Mouse (Mus musculus) megakaryocyte, embryonic 14.5 days (primary cell): ENCODE results near the gene Tmppe.

Experiments used
- FLI1 ChIP-seq: IDR thresholded peaks from 2 replicates; pipeline ENCODE4 v1.6.1; 2012; ENCODE audit warnings: low read length, inconsistent platforms, mixed read lengths
- GATA1 ChIP-seq: IDR thresholded peaks from 3 replicates; pipeline ENCODE4 v1.6.1; 2012; ENCODE audit warnings: mixed read lengths, low read length, inconsistent platforms, borderline replicate concordance

DNA sequence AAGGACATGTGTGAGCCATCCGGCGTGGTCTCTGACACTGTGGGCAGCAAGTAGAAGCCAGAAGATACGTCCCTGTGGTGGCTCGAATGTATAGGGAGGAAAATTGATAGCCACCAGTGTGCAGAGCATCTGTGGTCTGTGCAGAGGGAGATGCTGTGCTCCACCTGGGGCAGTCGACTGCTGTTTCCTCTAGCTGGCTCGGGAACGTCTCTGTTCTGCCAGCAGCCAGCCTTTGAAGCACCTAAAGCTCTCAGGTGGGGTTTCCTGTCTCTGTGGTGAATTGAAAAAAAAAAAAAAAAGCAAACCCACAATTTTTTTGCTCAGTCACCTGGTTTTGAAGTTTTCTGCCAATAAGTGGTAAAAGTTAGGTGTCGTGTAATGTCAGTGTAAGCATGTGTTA lies 42.4 kb downstream of the Tmppe start:
- TF ChIP-seq GATA1 (no peak), FLI1 (no peak)
